Mouse (Mus musculus) bone marrow, adult 2 months (tissue): Measurements from ENCODE around the gene Skida1. TPM values are rescaled to one million over a fixed set of nuclear protein-coding genes. Genes with fewer than 3 reads are reported as not detected.
"Not testable (repeated sequence)": the region's sequence is repeated elsewhere in the genome, so short reads cannot be mapped to it uniquely, and the experiment has no call there.

Experiments
- H3K27ac ChIP-seq: fragments of 200-500 bp; 2 replicates; pipeline ENCODE4 v1.5.1; 2012; ENCODE audit warnings: low read depth, mild to moderate bottlenecking, control low read depth, inconsistent platforms, low read length; ENCODE audit not compliant: control insufficient read depth, poor library complexity, insufficient read depth
- H3K4me1 ChIP-seq: fragments of 200-500 bp; 2 replicates; pipeline ENCODE4 v1.6.1; 2011; ENCODE audit warnings: low read length; ENCODE audit not compliant: control insufficient read depth, insufficient read depth
- H3K4me3 ChIP-seq: fragments of 200-500 bp; replicated peaks from 2 replicates; pipeline ENCODE3; 2011; ENCODE audit warnings: mild to moderate bottlenecking, low read depth, low read length, control low read depth; ENCODE audit not compliant: control insufficient read depth
- CTCF ChIP-seq: fragments of 200-500 bp; IDR thresholded peaks from 2 replicates; pipeline ENCODE4 v1.5.1; 2011; ENCODE audit warnings: low read length, control low read depth; ENCODE audit not compliant: control insufficient read depth, insufficient read depth
- POLR2A ChIP-seq: fragments of 200-500 bp; IDR thresholded peaks from 2 replicates; pipeline ENCODE4 v1.6.1; 2011; ENCODE audit warnings: low read depth, mild to moderate bottlenecking, control low read depth, low read length, borderline replicate concordance; ENCODE audit not compliant: control insufficient read depth
- WGBS: fragments of 180-500 bp; shearing (Covaris S2); methylation state at CpG from one replicate; pipeline ENCODE4 v1.1.7; 2018; 5-methylcytosine and 5-hydroxymethylcytosine counted together
- polyA plus RNA-seq: library from polyadenylated mRNA; stranded (reverse); fragments of >200 nt; gene quantifications from 2 replicates; pipeline ENCODE4 v1.2.4, GENCODE M21; 2011; ENCODE audit warnings: low replicate concordance; ENCODE audit not compliant: missing spikeins, insufficient read depth, insufficient read length

Gene Skida1
- polyA plus RNA-seq = 0.22 and 1.4 TPM in 2 replicates

GRCm38 (mm10) chr2:18048453-18049075 lies at the start of gene Skida1:
Gene Skida1 (minus strand): TSS chr2:18049051.
- TF ChIP-seq CTCF (no peak), POLR2A (no peak)
- Histone ChIP-seq H3K4me1 (no peaks in the 10 kb centered on the region; the same call in 1 of the 2 replicates), H3K27ac (no peak within 1 kb of the TSS), H3K4me3 (peak within 1 kb of the TSS; percentile 88)
- 3% methylated on average over 17 of the region's 17 CpGs for WGBS

GRCm38 (mm10) chr2:18095804-18096203 lies 47.0 kb upstream of the Skida1 start:
- TF ChIP-seq POLR2A (0 out of 2 replicates have a peak, but pooled peaks have one; percentile 19), CTCF (no peak)
- H3K4me1 ChIP-seq = no peaks in the 10 kb centered on the region; the same call in 1 of the 2 replicates
- H3K4me3 ChIP-seq = no peak overlapping the region
- WGBS = 43% methylated on average over 2 of the region's 2 CpGs
- H3K27ac ChIP-seq = no peak overlapping the region

- Histone ChIP-seq H3K4me3 (no peak overlapping the region), H3K27ac (no peak overlapping the region), H3K4me1 (no peaks in the 10 kb centered on the region; the same call in 1 of the 2 replicates)
- TF ChIP-seq POLR2A (no peak), CTCF (no peak)
These were observed 45.5 kb upstream of the Skida1 start for GRCm38 (mm10) chr2:18094319-18094718.

GRCm38 (mm10) chr2:18093858-18094257 lies 45.0 kb upstream of the Skida1 start:
- no peak for TF ChIP-seq CTCF
- no peak for TF ChIP-seq POLR2A
- no peaks in the 10 kb centered on the region; the same call in 1 of the 2 replicates for H3K4me1 ChIP-seq
- no peak overlapping the region for H3K4me3 ChIP-seq
- 95% methylated on average over 1 of the region's 1 CpGs for WGBS
- no peak overlapping the region for H3K27ac ChIP-seq

- H3K4me1 ChIP-seq, H3K4me3 ChIP-seq, H3K27ac ChIP-seq: not testable (repeated sequence)
- 65% methylated on average over 3 of the region's 3 CpGs for WGBS
These were observed 38.8 kb upstream of the Skida1 start for GRCm38 (mm10) chr2:18087695-18088094.

GRCm38 (mm10) chr2:18080182-18080860 lies 31.5 kb upstream of the Skida1 start:
- no peaks in the 10 kb centered on the region for H3K4me1 ChIP-seq
- no peak overlapping the region for H3K27ac ChIP-seq
- H3K4me3 ChIP-seq = no peak overlapping the region
- WGBS = 86% methylated on average over 2 of the region's 2 CpGs
- TF ChIP-seq POLR2A (no peak), CTCF (no peak)

- WGBS = 91% methylated on average over 2 of the region's 2 CpGs
- Histone ChIP-seq H3K4me3 (no peak overlapping the region), H3K4me1 (no peaks in the 10 kb centered on the region), H3K27ac (no peak overlapping the region)
- TF ChIP-seq CTCF (no peak), POLR2A (no peak)
These were observed 23.1 kb upstream of the Skida1 start for GRCm38 (mm10) chr2:18071947-18072346.

GRCm38 (mm10) chr2:18068071-18068796 lies 19.4 kb upstream of the Skida1 start:
- Histone ChIP-seq H3K27ac (no peak overlapping the region), H3K4me3 (no peak overlapping the region), H3K4me1 (no peaks in the 10 kb centered on the region)
- TF ChIP-seq CTCF = no peak
- TF ChIP-seq POLR2A = no peak
- WGBS = 91% methylated on average over 4 of the region's 4 CpGs
